Mouse (Mus musculus): Measurements from ENCODE around the gene Alpk1.
A peak's percentile ranks its signal among the peaks of the same experiment; 100 is the strongest.

Gene Alpk1

DNA sequence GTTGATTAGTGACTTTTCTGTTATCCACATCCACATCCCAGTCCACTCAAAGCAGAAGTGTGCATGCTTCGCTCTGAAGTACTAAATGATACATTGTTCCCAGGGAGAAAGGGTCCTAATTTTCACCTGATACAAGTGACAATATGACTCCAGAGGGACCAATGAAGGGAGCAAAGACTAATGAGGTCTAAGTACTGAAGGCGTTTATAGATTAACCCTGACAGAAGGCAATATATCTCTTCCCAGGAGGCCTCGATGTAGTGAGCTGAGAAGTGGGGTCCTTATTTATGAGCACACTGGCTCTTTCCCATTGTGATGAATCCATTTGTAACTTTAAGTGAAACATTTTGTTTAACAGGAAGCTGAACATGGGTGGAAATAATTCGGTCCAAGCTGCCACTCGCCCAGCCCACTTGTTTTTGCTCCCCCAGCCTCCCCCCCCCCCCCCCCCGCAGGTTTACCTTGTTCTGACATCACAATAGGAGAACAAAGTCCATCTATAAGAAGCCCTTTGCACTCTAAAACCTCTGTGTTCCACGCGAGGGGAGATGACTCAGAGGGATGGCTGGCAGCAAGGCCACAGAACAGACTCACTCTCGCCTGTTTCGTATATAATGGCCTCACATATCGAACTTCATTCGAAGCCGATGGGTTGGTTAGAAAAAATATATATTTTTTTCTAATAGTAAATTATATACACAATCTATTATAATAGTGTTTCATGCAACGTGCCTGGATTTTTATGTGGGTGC, 36.5 kb downstream of the Alpk1 start:
- DNase-seq (ENCODE audit: low spot score in 2 of 2): no peak

- no peak for DNase-seq (ENCODE audit: low spot score in 2 of 2)
Measured at GRCm38 (mm10) chr3:127741473-127741872, 38.9 kb downstream of the Alpk1 start.

DNA sequence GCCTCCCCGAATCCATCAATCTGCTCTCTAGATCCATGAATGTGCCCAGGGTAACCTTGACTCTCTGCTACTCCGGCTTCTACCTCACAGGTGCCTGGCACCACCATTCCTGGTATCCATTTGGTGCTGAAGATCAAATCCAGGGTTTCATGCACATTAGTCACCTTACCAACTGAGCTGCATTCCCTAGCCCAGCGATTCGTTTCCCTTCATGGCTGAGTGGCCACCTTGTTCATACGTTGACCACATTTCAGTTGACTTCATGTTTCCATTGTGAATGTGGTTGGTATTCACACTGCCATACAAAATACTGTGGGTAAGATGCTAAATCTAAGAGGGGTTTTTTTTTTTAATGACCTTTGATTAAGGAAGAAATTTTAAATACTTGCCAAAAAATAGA, 42.5 kb downstream of the Alpk1 start:
- no peak for DNase-seq (ENCODE audit: low spot score in 2 of 2)

GRCm38 (mm10) chr3:127735395-127735794, 44.9 kb downstream of the Alpk1 start:
- no peak for DNase-seq (ENCODE audit: low spot score in 2 of 2)

GRCm38 (mm10) chr3:127729513-127730137, 50.7 kb downstream of the Alpk1 start:
- no peak for DNase-seq (ENCODE audit: low spot score in 2 of 2)

- no peak for DNase-seq (ENCODE audit: low spot score in 2 of 2)
Measured at GRCm38 (mm10) chr3:127728851-127729512, 51.3 kb downstream of the Alpk1 start.

GRCm38 (mm10) chr3:127728046-127728445, 52.3 kb downstream of the Alpk1 start:
- DNase-seq (ENCODE audit: low spot score in 2 of 2): no peak

GRCm38 (mm10) chr3:127720948-127721347, 59.4 kb downstream of the Alpk1 start:
- no peak for DNase-seq (ENCODE audit: low spot score in 2 of 2)

GRCm38 (mm10) chr3:127720050-127720449, 60.3 kb downstream of the Alpk1 start:
- DNase-seq (ENCODE audit: low spot score in 2 of 2): no peak

GRCm38 (mm10) chr3:127719601-127720000, 60.7 kb downstream of the Alpk1 start:
- DNase-seq (ENCODE audit: low spot score in 2 of 2): no peak

- no peak for DNase-seq (ENCODE audit: low spot score in 2 of 2)
Measured at GRCm38 (mm10) chr3:127716759-127717158, 63.6 kb downstream of the Alpk1 start.

DNA sequence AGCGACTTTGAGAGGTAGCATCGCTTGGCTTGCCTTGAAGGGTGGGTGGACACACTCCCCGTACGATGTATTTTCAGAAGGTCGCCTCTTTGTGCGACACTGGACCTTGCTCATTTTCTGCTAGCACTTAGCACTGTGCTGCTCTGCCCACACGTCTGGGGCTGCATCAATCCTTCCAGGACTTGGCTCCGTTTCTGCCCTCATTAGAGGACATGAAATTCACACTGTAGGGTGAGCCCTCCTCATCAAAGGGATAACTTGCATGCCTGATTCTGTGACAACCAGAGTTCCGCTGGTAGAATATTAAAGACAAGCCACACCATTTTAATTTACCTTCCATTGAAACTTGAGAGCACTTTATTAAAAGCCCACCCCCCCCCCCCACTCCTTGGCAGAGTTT, 67.2 kb downstream of the Alpk1 start:
- no peak for DNase-seq (ENCODE audit: low spot score in 2 of 2)

- no peak for DNase-seq (ENCODE audit: low spot score in 2 of 2)
Measured at GRCm38 (mm10) chr3:127711536-127711935, 68.8 kb downstream of the Alpk1 start.

GRCm38 (mm10) chr3:127707089-127707485, 73.2 kb downstream of the Alpk1 start:
- DNase-seq (ENCODE audit: low spot score in 2 of 2): no peak

DNA sequence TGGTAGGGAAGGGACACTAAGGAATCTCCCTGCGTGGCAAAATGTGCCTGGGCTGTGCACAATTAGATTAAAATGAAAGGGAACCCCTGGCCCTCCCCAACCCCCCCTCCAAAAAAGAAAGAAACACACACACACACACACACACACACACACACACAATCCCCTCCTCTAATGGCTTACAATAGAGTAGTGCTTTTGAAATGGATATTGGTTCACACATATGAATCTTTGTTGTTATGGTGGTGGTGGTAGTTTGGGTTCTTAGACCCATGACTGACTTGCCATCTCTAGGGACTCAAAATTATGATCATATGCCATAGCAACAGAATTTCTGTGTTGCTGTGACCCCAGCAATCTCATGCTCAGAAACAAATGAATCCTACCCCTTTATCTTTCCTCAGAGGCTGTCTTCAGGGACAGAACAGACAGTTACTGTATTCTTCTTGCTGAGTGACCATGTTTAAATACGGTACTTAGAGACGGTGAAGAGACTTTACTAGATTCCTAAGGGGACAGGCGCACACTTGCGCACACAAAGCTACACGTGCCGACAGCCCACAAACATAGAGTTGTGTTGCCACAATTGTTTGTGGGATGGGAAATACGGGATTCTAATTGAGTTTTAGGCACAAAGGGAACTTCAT, 73.8 kb downstream of the Alpk1 start:
- no peak for DNase-seq (ENCODE audit: low spot score in 2 of 2)

DNA sequence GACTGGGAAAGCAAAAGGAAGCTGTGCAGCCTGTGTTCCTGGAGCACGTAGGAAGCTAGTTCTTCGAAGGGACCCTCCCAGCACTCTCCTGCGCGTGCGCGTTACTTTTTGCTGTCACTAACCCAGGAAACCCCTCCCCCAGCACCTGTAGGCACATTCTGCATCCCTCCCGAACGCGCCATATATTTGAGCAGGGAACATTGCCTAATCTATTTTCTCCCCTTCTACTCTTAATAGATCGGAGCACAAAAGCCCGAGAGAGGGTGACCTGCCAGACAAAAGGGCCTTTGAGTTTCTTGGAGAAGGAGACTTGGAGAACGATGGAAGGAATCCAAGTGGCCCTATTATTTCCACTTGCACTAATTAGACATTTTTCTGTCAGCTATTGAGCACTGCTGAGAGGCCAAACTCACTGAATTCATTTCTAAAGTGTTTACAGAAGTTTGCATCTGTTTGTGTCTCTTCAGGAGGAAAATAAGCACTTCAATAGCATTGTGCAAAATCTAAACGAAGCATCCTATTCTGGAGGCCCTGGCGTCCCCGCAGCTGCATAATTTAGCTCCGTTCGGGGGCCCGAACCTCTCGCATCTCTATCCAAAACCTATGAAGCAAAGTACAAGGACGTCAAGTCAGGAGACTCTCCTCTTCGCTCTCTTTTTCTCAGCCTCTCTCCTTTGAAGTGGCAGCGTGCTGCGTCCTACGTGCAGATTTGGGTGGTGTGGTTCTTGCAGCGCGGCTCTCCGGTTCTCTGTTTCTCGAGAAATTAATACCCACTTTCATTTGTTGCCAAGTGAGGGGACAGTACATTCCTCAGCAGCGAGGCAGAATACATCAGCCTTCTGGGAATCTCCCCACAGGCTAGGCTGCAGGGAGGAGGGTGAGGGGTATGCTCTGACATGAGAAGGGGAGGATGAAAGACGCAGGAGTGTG, 74.5 kb downstream of the Alpk1 start:
- peak; percentile 16 to 40 for DNase-seq (ENCODE audit: low spot score in 2 of 2)

DNA sequence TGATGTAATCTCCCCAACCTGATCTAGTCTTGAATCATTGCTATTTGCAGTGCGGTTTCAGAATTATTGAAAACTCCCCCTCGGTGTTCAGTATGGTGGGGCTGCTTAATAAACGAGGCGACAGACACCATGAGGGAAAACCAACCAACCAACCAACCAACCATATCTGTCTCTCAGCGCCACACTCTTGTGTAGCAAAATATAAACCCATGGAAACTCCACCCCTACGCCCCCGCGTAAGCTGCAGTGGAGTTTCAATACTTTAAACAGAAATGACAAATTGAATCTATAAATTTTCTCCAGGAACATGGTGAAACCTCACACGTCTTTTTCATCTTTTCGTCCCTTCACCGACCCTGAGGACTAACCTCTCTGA, 75.2 kb downstream of the Alpk1 start:
- DNase-seq (ENCODE audit: low spot score in 2 of 2): no peak

- DNase-seq (ENCODE audit: low spot score in 2 of 2): no peak
Measured at GRCm38 (mm10) chr3:127701196-127701825, 79.0 kb downstream of the Alpk1 start.

GRCm38 (mm10) chr3:127698636-127699035, 81.7 kb downstream of the Alpk1 start:
- DNase-seq (ENCODE audit: low spot score in 2 of 2): no peak

GRCm38 (mm10) chr3:127696541-127696940, 83.8 kb downstream of the Alpk1 start:
- no peak for DNase-seq (ENCODE audit: low spot score in 2 of 2)

Data from right cerebral cortex, adult 2 months (tissue).